Mouse (Mus musculus) intestine, embryonic 16.5 days (tissue): ENCODE results near the gene Gcfc2. TPM values are rescaled to one million over a fixed set of nuclear protein-coding genes. Genes with fewer than 3 reads are reported as not detected.

Experiments used
- ATAC-seq: fragments of 200-750 bp; cut with Nextera tagmentation; 2 replicates; pipeline ENCODE4 v1.8.0; 2017; ENCODE audit warnings: moderate TSS enrichment, moderate library complexity
- H3K27ac ChIP-seq: fragments of 300-500 bp; sonication (generic); 2 replicates; pipeline ENCODE4 v1.5.1; 2014; ENCODE audit warnings: mild to moderate bottlenecking, low read length
- H3K27me3 ChIP-seq: fragments of 300-500 bp; sonication (generic); replicated peaks from 2 replicates; pipeline ENCODE4 v1.6.1; 2014; ENCODE audit warnings: low read length, control low read depth, mixed read lengths; ENCODE audit not compliant: control insufficient read depth, insufficient read depth
- H3K36me3 ChIP-seq: fragments of 300-500 bp; sonication (generic); 2 replicates; pipeline ENCODE4 v1.6.1; 2014; ENCODE audit warnings: low read length, control low read depth; ENCODE audit not compliant: control insufficient read depth, insufficient read depth
- H3K4me1 ChIP-seq: fragments of 300-500 bp; sonication (generic); 2 replicates; pipeline ENCODE4 v1.6.1; 2014; ENCODE audit warnings: low read length, control low read depth, mixed read lengths; ENCODE audit not compliant: control insufficient read depth, insufficient read depth
- H3K4me2 ChIP-seq: fragments of 300-500 bp; sonication (generic); 2 replicates; pipeline ENCODE4 v1.6.1; 2014; ENCODE audit warnings: low read depth, low read length, control low read depth
- H3K4me3 ChIP-seq: fragments of 300-500 bp; sonication (generic); 2 replicates; pipeline ENCODE4 v1.5.1; 2014; ENCODE audit warnings: mild to moderate bottlenecking, low read length
- H3K9ac ChIP-seq: fragments of 300-500 bp; sonication (generic); 2 replicates; pipeline ENCODE4 v1.6.1; 2014; ENCODE audit warnings: low read depth, low read length
- H3K9me3 ChIP-seq: fragments of 300-500 bp; sonication (generic); 2 replicates; pipeline ENCODE4 v1.6.1; 2016; ENCODE audit warnings: low read length, control low read depth; ENCODE audit not compliant: control insufficient read depth
- WGBS: fragments of 180-500 bp; shearing (Covaris S2); extraction: QIAGEN DNeasy Blood & Tissue Kit; methylation state at CpG from one replicate; pipeline ENCODE4 v1.1.7; 2014; 5-methylcytosine and 5-hydroxymethylcytosine counted together
- polyA plus RNA-seq: library from polyadenylated mRNA; unstranded; fragments of >200 nt; fragmentation: Nextera tagmentation; extraction: Ambion mirVana; gene quantifications from 2 replicates; pipeline ENCODE4 v1.2.1, GENCODE M21; 2015

Gene Gcfc2
- polyA plus RNA-seq, 1 experiment from 2014 or later = 5.3 TPM

GRCm38 (mm10) chr6:81941718-81942117 lies 18.2 kb downstream of the Gcfc2 start:
- peaks cover 13% of the 10 kb centered on the region; the same call in 1 of the 2 replicates for H3K36me3 ChIP-seq

GRCm38 (mm10) chr6:81943281-81943680 lies 19.8 kb downstream of the Gcfc2 start:
- H3K36me3 ChIP-seq = peaks cover 13% of the 10 kb centered on the region; the same call in 1 of the 2 replicates
- ATAC-seq = no peak

More at GRCm38 (mm10) chr6:81941718-81942117, 18.2 kb downstream of the Gcfc2 start:
- no peak overlapping the region for H3K27ac ChIP-seq
- 92% methylated on average over 5 of the region's 5 CpGs for WGBS
- no peak overlapping the region for H3K4me2 ChIP-seq
- H3K9ac ChIP-seq = no peak overlapping the region
- H3K4me3 ChIP-seq = no peak overlapping the region
- no peaks in the 10 kb centered on the region for H3K27me3 ChIP-seq
- no peaks in the 10 kb centered on the region for H3K4me1 ChIP-seq
- ATAC-seq = no peak
- no peaks in the 10 kb centered on the region for H3K9me3 ChIP-seq

GRCm38 (mm10) chr6:81944432-81944831 lies 21.0 kb downstream of the Gcfc2 start:
- Histone ChIP-seq H3K36me3 (peaks cover 13% of the 10 kb centered on the region; the same call in 1 of the 2 replicates), H3K4me3 (no peak overlapping the region), H3K27ac (no peak overlapping the region), H3K9me3 (no peaks in the 10 kb centered on the region), H3K4me2 (no peak overlapping the region), H3K9ac (no peak overlapping the region), H3K27me3 (no peaks in the 10 kb centered on the region), H3K4me1 (no peaks in the 10 kb centered on the region)
- no peak for ATAC-seq
- WGBS = 91% methylated on average over 3 of the region's 3 CpGs

More at GRCm38 (mm10) chr6:81943281-81943680, 19.8 kb downstream of the Gcfc2 start:
- Histone ChIP-seq H3K27ac (no peak overlapping the region), H3K27me3 (no peaks in the 10 kb centered on the region), H3K9ac (no peak overlapping the region), H3K9me3 (no peaks in the 10 kb centered on the region), H3K4me3 (no peak overlapping the region), H3K4me1 (no peaks in the 10 kb centered on the region), H3K4me2 (no peak overlapping the region)
- 84% methylated on average over 2 of the region's 2 CpGs for WGBS

- H3K27ac ChIP-seq = no peak overlapping the region
- H3K4me1 ChIP-seq = no peaks in the 10 kb centered on the region
- no peak overlapping the region for H3K4me2 ChIP-seq
- no peak overlapping the region for H3K9ac ChIP-seq
- WGBS = 95% methylated on average over 6 of the region's 6 CpGs
- no peaks in the 10 kb centered on the region for H3K9me3 ChIP-seq
- no peak overlapping the region for H3K4me3 ChIP-seq
- no peak for ATAC-seq
- peaks cover 20% of the 10 kb centered on the region for H3K36me3 ChIP-seq
- no peaks in the 10 kb centered on the region for H3K27me3 ChIP-seq
Observed at GRCm38 (mm10) chr6:81946906-81947305, 23.4 kb downstream of the Gcfc2 start.

- no peak for ATAC-seq
- no peak overlapping the region for H3K4me3 ChIP-seq
- H3K27ac ChIP-seq = no peak overlapping the region
- peaks cover 38% of the 10 kb centered on the region for H3K36me3 ChIP-seq
- no peaks in the 10 kb centered on the region for H3K4me1 ChIP-seq
- no peak overlapping the region for H3K4me2 ChIP-seq
- no peaks in the 10 kb centered on the region for H3K9me3 ChIP-seq
- no peak overlapping the region for H3K9ac ChIP-seq
- no peaks in the 10 kb centered on the region for H3K27me3 ChIP-seq
- 91% methylated on average over 5 of the region's 5 CpGs for WGBS
Observed at GRCm38 (mm10) chr6:81955133-81955532, 31.7 kb downstream of the Gcfc2 start.

- WGBS = 91% methylated on average over 4 of the region's 4 CpGs
- no peak for ATAC-seq
Observed at GRCm38 (mm10) chr6:81956399-81956798, 32.9 kb downstream of the Gcfc2 start.

GRCm38 (mm10) chr6:81957992-81958391 lies 34.5 kb downstream of the Gcfc2 start:
- Histone ChIP-seq H3K4me2 (no peak overlapping the region), H3K27me3 (no peaks in the 10 kb centered on the region), H3K4me1 (no peaks in the 10 kb centered on the region), H3K9me3 (no peaks in the 10 kb centered on the region), H3K9ac (no peak overlapping the region), H3K4me3 (no peak overlapping the region), H3K27ac (no peak overlapping the region), H3K36me3 (peaks cover 30% of the 10 kb centered on the region)
- ATAC-seq = no peak
- 81% methylated on average over 11 of the region's 11 CpGs for WGBS

More at GRCm38 (mm10) chr6:81956399-81956798, 32.9 kb downstream of the Gcfc2 start:
- H3K27ac ChIP-seq = no peak overlapping the region
- no peak overlapping the region for H3K4me2 ChIP-seq
- no peaks in the 10 kb centered on the region for H3K27me3 ChIP-seq
- H3K9ac ChIP-seq = no peak overlapping the region
- no peaks in the 10 kb centered on the region for H3K9me3 ChIP-seq
- no peak overlapping the region for H3K4me3 ChIP-seq
- no peaks in the 10 kb centered on the region for H3K4me1 ChIP-seq
- peaks cover 32% of the 10 kb centered on the region for H3K36me3 ChIP-seq

- H3K36me3 ChIP-seq = peaks cover 34% of the 10 kb centered on the region
- peaks cover 5% of the 10 kb centered on the region; the same call in 1 of the 2 replicates for H3K4me1 ChIP-seq
- no peak overlapping the region for H3K4me3 ChIP-seq
- H3K4me2 ChIP-seq = no peak overlapping the region
- no peak overlapping the region for H3K27ac ChIP-seq
- H3K27me3 ChIP-seq = no peaks in the 10 kb centered on the region
- H3K9me3 ChIP-seq = no peaks in the 10 kb centered on the region
- H3K9ac ChIP-seq = no peak overlapping the region
- no peak for ATAC-seq
- 94% methylated on average over 8 of the region's 8 CpGs for WGBS
Observed at GRCm38 (mm10) chr6:81959866-81960265, 36.4 kb downstream of the Gcfc2 start.

GRCm38 (mm10) chr6:81960284-81960683 lies 36.8 kb downstream of the Gcfc2 start:
- Histone ChIP-seq H3K4me3 (no peak overlapping the region), H3K27ac (no peak overlapping the region), H3K27me3 (no peaks in the 10 kb centered on the region), H3K36me3 (peaks cover 34% of the 10 kb centered on the region), H3K4me1 (peaks cover 8% of the 10 kb centered on the region; the same call in 1 of the 2 replicates), H3K9ac (no peak overlapping the region), H3K9me3 (no peaks in the 10 kb centered on the region), H3K4me2 (no peak overlapping the region)
- ATAC-seq = no peak
- 76% methylated on average over 1 of the region's 1 CpGs for WGBS
